ENCODE assay signal across 23 mouse cellular contexts in genomic region chr13:7175561-7176160, GRCm38 (mm10).
DNase-seq lines count a peak whose midpoint lies in the region; ATAC-seq and TF ChIP-seq lines count a peak whose summit lies in the region.
"Had no signal": no experiment of that assay in that cellular context is flagged by ENCODE, and none has a peak within 500 bp of the region (broad histone marks: within the 10 kb centered on the region; RNA-seq: fewer than 3 reads in every experiment).

No protein-coding gene starts in this region.

- no peak overlapping the region for H3K4me2 ChIP-seq in kidney, embryonic 16.5 days (replicated peaks; ENCODE audit: low read depth, low read length)
- no peak overlapping the region for H3K4me2 ChIP-seq in forebrain, embryonic 15.5 days (replicated peaks)
- H3K4me2 ChIP-seq: embryonic facial prominence, embryonic 15.5 days; heart, embryonic 12.5 days had no signal

- no peaks in the 10 kb centered on the region for H3K36me3 ChIP-seq in kidney, adult 2 months (ENCODE audit: control insufficient read depth, insufficient read depth, low read length)
- no peaks in the 10 kb centered on the region for H3K36me3 ChIP-seq in kidney, embryonic 16.5 days (ENCODE audit: insufficient read depth, low read length)
- H3K36me3 ChIP-seq in ES-Bruce4 (ENCODE audit: control insufficient read depth, insufficient read depth, low read length, poor library complexity, severe bottlenecking) = no peaks in the 10 kb centered on the region
- H3K36me3 ChIP-seq in forebrain, embryonic 15.5 days = no peaks in the 10 kb centered on the region
- H3K36me3 ChIP-seq: embryonic facial prominence, embryonic 15.5 days; forebrain, embryonic 10.5 days; heart, embryonic 12.5 days; hindbrain, embryonic 10.5 days had no signal

- no peak for TF ChIP-seq CTCF in kidney, adult 2 months (conservative IDR thresholded peaks at IDR 0.05; ENCODE audit: insufficient read depth, insufficient read length, low read depth, low read length)
- no peak for TF ChIP-seq CTCF in ES-Bruce4 (IDR thresholded peaks at IDR 0.05; ENCODE audit: low read depth, low read length)

- H3K9me3 ChIP-seq in kidney, embryonic 16.5 days (ENCODE audit: low read length) = peaks cover 7% of the 10 kb centered on the region
- peaks cover 29% of the 10 kb centered on the region for H3K9me3 ChIP-seq in ES-Bruce4 (replicated peaks; ENCODE audit: control insufficient read depth, insufficient read depth, low read length, poor library complexity, severe bottlenecking)
- peaks cover 3% of the 10 kb centered on the region; the same call in 1 of the 2 replicates for H3K9me3 ChIP-seq in forebrain, embryonic 15.5 days
- H3K9me3 ChIP-seq: embryonic facial prominence, embryonic 15.5 days had no signal

- H3K4me3 ChIP-seq in kidney, adult 2 months (ENCODE audit: insufficient read depth, low read depth, low read length) = no peak overlapping the region
- no peak overlapping the region for H3K4me3 ChIP-seq in kidney, embryonic 16.5 days (ENCODE audit: low read length)
- H3K4me3 ChIP-seq in ES-Bruce4 (ENCODE audit: low read depth, low read length) = no peak overlapping the region
- H3K4me3 ChIP-seq in forebrain, embryonic 15.5 days = no peak overlapping the region
- H3K4me3 ChIP-seq: embryonic facial prominence, embryonic 15.5 days; erythroblast, embryonic 14.5 days; forebrain, embryonic 10.5 days; heart, embryonic 12.5 days; hindbrain, embryonic 10.5 days had no signal

- WGBS in kidney, adult 2 months = 40% methylated on average over 9 of the region's 9 CpGs
- WGBS in kidney, embryonic 16.5 days = 65% methylated on average over 9 of the region's 9 CpGs
- WGBS in forebrain, embryonic 15.5 days = 65% methylated on average over 9 of the region's 9 CpGs

- no peak overlapping the region for H3K9ac ChIP-seq in kidney, embryonic 16.5 days (replicated peaks; ENCODE audit: low read length)
- H3K9ac ChIP-seq in ES-Bruce4 (ENCODE audit: low read depth, poor library complexity, severe bottlenecking) = no peak overlapping the region
- no peak overlapping the region for H3K9ac ChIP-seq in forebrain, embryonic 15.5 days (replicated peaks)
- H3K9ac ChIP-seq: embryonic facial prominence, embryonic 15.5 days; heart, embryonic 12.5 days had no signal

- ATAC-seq in kidney, embryonic 16.5 days (ENCODE audit: low FRiP score, low TSS enrichment) = no peak
- ATAC-seq in forebrain, embryonic 15.5 days (replicated peaks) = no peak
- ATAC-seq: forebrain, embryonic 14.5 days; hindbrain, embryonic 16.5 days; inflammation-experienced regulatory T-cells, adult 6 months; Patski had no signal

- 0 out of 2 replicates have a peak, but pooled peaks have one; percentile 21 for TF ChIP-seq EP300 in ES-Bruce4 (IDR thresholded peaks at IDR 0.05; ENCODE audit: insufficient read depth, low read depth, low read length)

- DNase-seq in kidney, adult 2 months = peak; percentile 51
- peak; percentile 63 for DNase-seq in ES-CJ7 (ENCODE audit: low read depth, low spot score)
- peak; percentile 1 for DNase-seq in kidney, postnatal 14 days
- no peak for DNase-seq in frontal cortex, adult 2 months (ENCODE audit: extremely low spot score in 1 of 2, low spot score in 1 of 2)
- DNase-seq: adrenal gland, adult 8-10 months; adrenal gland, postnatal 36 days; cerebellum, adult 11 months; cerebellum, adult 8-10 months; cerebellum, postnatal 14 days; embryo, embryonic 11 days; gastrocnemius, postnatal 10 days had no signal

- H3K4me1 ChIP-seq in kidney, adult 2 months (ENCODE audit: control insufficient read depth, insufficient read depth, low read length) = no peaks in the 10 kb centered on the region
- no peaks in the 10 kb centered on the region for H3K4me1 ChIP-seq in kidney, embryonic 16.5 days (ENCODE audit: insufficient read depth, low read length)
- no peaks in the 10 kb centered on the region for H3K4me1 ChIP-seq in ES-Bruce4 (ENCODE audit: control insufficient read depth, insufficient read depth, low read length)
- no peaks in the 10 kb centered on the region for H3K4me1 ChIP-seq in forebrain, embryonic 15.5 days
- H3K4me1 ChIP-seq: embryonic facial prominence, embryonic 15.5 days; forebrain, embryonic 10.5 days; heart, embryonic 12.5 days; hindbrain, embryonic 10.5 days had no signal

- no peaks in the 10 kb centered on the region for H3K27me3 ChIP-seq in kidney, adult 2 months (replicated peaks; ENCODE audit: control insufficient read depth, insufficient read depth, low read length)
- H3K27me3 ChIP-seq in kidney, embryonic 16.5 days (ENCODE audit: insufficient read depth, low read length) = no peaks in the 10 kb centered on the region
- H3K27me3 ChIP-seq in ES-Bruce4 (ENCODE audit: control insufficient read depth, insufficient read depth, low read length, poor library complexity, severe bottlenecking) = no peaks in the 10 kb centered on the region
- no peaks in the 10 kb centered on the region for H3K27me3 ChIP-seq in forebrain, embryonic 15.5 days
- H3K27me3 ChIP-seq: embryonic facial prominence, embryonic 15.5 days; heart, embryonic 12.5 days had no signal

- no peak overlapping the region for H3K27ac ChIP-seq in kidney, adult 2 months (ENCODE audit: insufficient read depth, low read depth, low read length)
- no peak overlapping the region for H3K27ac ChIP-seq in kidney, embryonic 16.5 days (ENCODE audit: low read length)
- H3K27ac ChIP-seq in ES-Bruce4 (ENCODE audit: insufficient read depth, low read length) = peak overlapping the region; percentile 3; the same call in 1 of the 2 replicates
- no peak overlapping the region for H3K27ac ChIP-seq in forebrain, embryonic 15.5 days (replicated peaks)
- H3K27ac ChIP-seq: embryonic facial prominence, embryonic 15.5 days; forebrain, embryonic 10.5 days; hindbrain, embryonic 10.5 days had no signal

- no peak for TF ChIP-seq POLR2A in kidney, adult 2 months (IDR thresholded peaks at IDR 0.05; ENCODE audit: low read depth, low read length)
- TF ChIP-seq POLR2A in ES-Bruce4 (IDR thresholded peaks at IDR 0.05; ENCODE audit: insufficient read depth, low read length) = no peak

Comparison
In these comparisons a context has a peak if more than half of its experiments do, and no peak if none do; other contexts are left out.
1. DNase-seq: peak in kidney, adult 2 months (single experiment), ES-CJ7 (single experiment) and kidney, postnatal 14 days (single experiment); none in frontal cortex, adult 2 months (0 of 2).